Mouse (Mus musculus) layer of hippocampus, adult 18-20 months (tissue): ENCODE results near the gene Pdss2. TPM values are rescaled to one million over a fixed set of nuclear protein-coding genes. Genes with fewer than 3 reads are reported as not detected.

Source experiments
- DNase-seq, 2 experiments: peaks; one replicate each; pipeline ENCODE4 v3.0.0; 2022; ENCODE audit warnings: low spot score in 2 of 2
- total RNA-seq, 2 experiments: library from RNA; stranded (reverse); gene quantifications; 2 replicates each; pipeline ENCODE4 v1.2.3; 2021

Pdss2 gene
- total RNA-seq, 2 experiments from 2014 or later: 18.3 to 19.6 TPM

GRCm38 (mm10) chr10:43424545-43424944 lies 203.3 kb downstream of the Pdss2 start:
- no peak for DNase-seq

- no peak for DNase-seq
Observed at GRCm38 (mm10) chr10:43430606-43431005, 209.3 kb downstream of the Pdss2 start.

- no peak for DNase-seq
Observed at GRCm38 (mm10) chr10:43434326-43434725, 213.0 kb downstream of the Pdss2 start.

- DNase-seq: no peak
Observed at GRCm38 (mm10) chr10:43435757-43436156, 214.5 kb downstream of the Pdss2 start.

GRCm38 (mm10) chr10:43439492-43439941 lies 218.2 kb downstream of the Pdss2 start:
- DNase-seq: no peak

GRCm38 (mm10) chr10:43440050-43440449 lies 218.8 kb downstream of the Pdss2 start:
- no peak for DNase-seq

GRCm38 (mm10) chr10:43440981-43441740 lies 219.9 kb downstream of the Pdss2 start:
- DNase-seq: peak in 1 of 2 experiments; percentile 39

GRCm38 (mm10) chr10:43448656-43449055 lies 227.4 kb downstream of the Pdss2 start:
- DNase-seq: no peak

GRCm38 (mm10) chr10:43451848-43452662 lies 230.8 kb downstream of the Pdss2 start:
- peak; percentile 40 to 88 for DNase-seq

- no peak for DNase-seq
Observed at GRCm38 (mm10) chr10:43452663-43452996, 231.3 kb downstream of the Pdss2 start.

- no peak for DNase-seq
Observed at GRCm38 (mm10) chr10:43454219-43454618, 232.9 kb downstream of the Pdss2 start.

- no peak for DNase-seq
Observed at GRCm38 (mm10) chr10:43454671-43455070, 233.4 kb downstream of the Pdss2 start.

GRCm38 (mm10) chr10:43462821-43463220 lies 241.5 kb downstream of the Pdss2 start:
- no peak for DNase-seq

GRCm38 (mm10) chr10:43463227-43463626 lies 241.9 kb downstream of the Pdss2 start:
- no peak for DNase-seq

GRCm38 (mm10) chr10:43466223-43466622 lies 244.9 kb downstream of the Pdss2 start:
- DNase-seq: no peak

GRCm38 (mm10) chr10:43467659-43468058 lies 246.4 kb downstream of the Pdss2 start:
- DNase-seq: no peak

GRCm38 (mm10) chr10:43468293-43468692 lies 247.0 kb downstream of the Pdss2 start:
- no peak for DNase-seq

GRCm38 (mm10) chr10:43475376-43475775 lies 254.1 kb downstream of the Pdss2 start:
- DNase-seq: peak in 1 of 2 experiments; percentile 45

GRCm38 (mm10) chr10:43477459-43477858 lies 256.2 kb downstream of the Pdss2 start:
- peak in 1 of 2 experiments; percentile 19 for DNase-seq

GRCm38 (mm10) chr10:43477865-43478681 lies 256.8 kb downstream of the Pdss2 start:
- DNase-seq: peak; percentile 19 to 42

GRCm38 (mm10) chr10:43478751-43479435 lies 257.6 kb downstream of the Pdss2 start, which contains the start of gene Bend3:
Gene Bend3 (plus strand): TSS chr10:43478831.
- peak; percentile 28 to 55 for DNase-seq
